Comparison of ENCODE assay signal across 1 mouse cellular context in the genomic region with DNA sequence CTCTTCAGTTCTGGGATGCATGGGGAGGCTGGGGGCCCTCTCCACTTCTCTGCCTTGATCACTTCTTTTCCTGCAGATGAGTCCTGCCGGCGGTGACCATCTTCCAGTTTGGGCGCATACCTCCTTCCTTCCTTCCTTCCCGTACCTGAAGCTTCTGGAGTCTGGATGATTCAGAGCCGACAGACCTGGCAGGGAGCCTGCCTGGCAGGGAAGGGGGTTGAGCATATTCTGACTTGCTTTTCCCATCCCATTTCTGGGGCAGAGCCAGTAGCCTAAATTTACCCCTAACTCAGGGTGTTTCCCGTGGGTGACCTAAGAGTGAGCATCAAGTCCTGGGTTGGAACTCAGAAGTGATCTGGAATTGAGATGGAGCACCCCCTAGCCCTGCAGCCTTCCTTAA.
TF ChIP-seq lines count a peak whose summit lies in the region.

No protein-coding gene starts in this region.

TF ChIP-seq in MEL, 35 proteins besides CTCF, POLR2A, EP300 and RAD21:
- TF ChIP-seq ZNF384 (IDR thresholded peaks at IDR 0.05; ENCODE audit: low read depth, low read length) (no peak), UBTF (IDR thresholded peaks at IDR 0.05; ENCODE audit: borderline replicate concordance, insufficient read depth, low read depth, low read length) (no peak), MEF2A (IDR thresholded peaks at IDR 0.05; ENCODE audit: extremely low read depth, insufficient replicate concordance, low read depth, low read length, poor library complexity, severe bottlenecking) (no peak)
